Mouse (Mus musculus): ENCODE results near the gene Ctxn1.

The Ctxn1 gene

DNA sequence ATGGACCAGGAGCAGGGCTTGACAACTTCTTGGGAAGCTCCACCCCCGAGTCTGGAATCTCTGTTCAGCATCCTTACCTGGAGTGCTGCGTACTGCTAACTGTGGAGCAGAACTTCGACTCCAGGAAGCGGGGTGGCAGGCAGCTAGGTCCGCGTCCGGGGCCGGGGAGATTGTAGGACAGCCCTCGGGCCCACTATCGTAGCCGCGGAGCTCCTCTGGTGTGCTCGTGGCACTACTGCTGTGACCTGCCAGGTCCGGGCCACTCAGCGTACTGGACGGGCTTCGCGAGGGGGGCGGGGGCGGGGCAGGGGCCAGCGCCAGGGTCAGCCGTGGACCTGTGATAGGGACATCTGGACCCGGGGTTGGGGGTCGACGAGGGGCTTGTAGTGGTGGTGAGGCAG lies 46.3 kb downstream of the Ctxn1 start:
- no peak for DNase-seq

DNA sequence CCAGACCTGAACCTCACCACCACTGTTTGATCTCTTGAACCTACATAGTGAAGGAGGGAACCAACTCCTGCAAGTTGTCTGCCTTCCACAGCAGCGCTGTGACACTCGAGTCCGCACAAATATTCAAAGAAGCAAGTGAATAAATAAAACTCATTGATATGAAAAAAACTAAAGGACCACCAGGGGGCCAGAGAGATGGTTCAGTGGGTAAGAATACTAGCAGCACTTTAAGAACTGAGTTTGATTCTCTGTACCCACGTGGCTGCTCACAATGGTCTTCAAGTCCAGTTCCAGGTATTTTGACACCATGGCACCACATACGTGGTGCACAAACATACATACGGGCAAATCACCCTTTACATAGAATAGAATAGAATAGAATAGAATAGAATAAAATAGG lies 48.0 kb downstream of the Ctxn1 start:
- no peak for DNase-seq
